Mouse (Mus musculus) liver, adult 2 months (tissue): ENCODE data around the gene Arid2.

Source experiments
- CTCF ChIP-seq: fragments of 200-500 bp; IDR thresholded peaks from 2 replicates; pipeline ENCODE4 v1.5.1; 2011; ENCODE audit warnings: low read depth, low read length, control low read depth
- POLR2A ChIP-seq: fragments of 200-500 bp; IDR thresholded peaks from 2 replicates; pipeline ENCODE4 v1.6.1; 2011; ENCODE audit warnings: low read length, control low read depth; ENCODE audit not compliant: insufficient read depth; ENCODE audit errors: extremely low read depth

DNA sequence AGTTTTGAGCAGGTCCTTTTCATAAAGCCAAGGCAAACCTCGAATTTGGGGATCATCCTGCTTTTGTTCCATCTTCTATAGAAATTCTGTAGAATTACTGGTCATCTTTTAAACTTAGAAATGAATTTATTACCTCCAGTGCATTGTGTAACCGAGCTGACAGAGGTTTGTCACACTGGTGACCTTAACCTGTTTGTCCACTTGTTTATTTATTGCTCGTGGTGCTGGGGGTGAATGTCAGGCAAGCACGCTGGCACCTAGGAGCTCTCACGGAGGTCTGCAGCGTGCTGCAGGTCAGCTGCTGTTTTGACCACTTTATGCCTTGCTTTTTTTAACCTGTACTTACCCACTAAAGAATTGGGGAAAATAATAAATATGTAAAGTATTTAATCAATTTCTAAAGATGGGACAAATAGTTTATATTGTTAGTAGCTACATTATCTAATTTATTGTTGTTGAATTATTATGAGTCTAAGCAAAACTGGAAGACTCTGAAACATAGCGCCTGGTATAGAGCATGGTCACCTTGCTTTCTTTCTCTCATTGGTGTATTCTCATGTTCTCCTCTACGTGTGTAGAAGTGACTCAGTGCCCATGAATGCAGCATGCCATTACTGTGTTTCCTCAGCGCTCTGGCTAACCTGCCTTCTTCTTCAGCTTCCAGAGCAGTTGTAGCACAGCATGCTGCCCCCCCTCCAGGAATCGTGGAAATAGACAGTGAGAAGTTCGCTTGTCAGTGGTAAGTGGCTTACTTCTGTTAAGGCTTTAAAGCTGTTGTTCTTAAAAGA is 79.1 kb downstream of the Arid2 start:
- TF ChIP-seq POLR2A = no peak
- no peak for TF ChIP-seq CTCF
